Mouse (Mus musculus) urinary bladder, postnatal 25 days (tissue): ENCODE results near the gene Sgms2.

Experiments used
- DNase-seq: peaks from one replicate; pipeline ENCODE4 v3.0.0; 2022; ENCODE audit warnings: low spot score

Sgms2 gene

GRCm38 (mm10) chr3:131485388-131485787, 5.8 kb downstream of the Sgms2 start:
- DNase-seq = no peak

- DNase-seq = no peak
These were observed 7.6 kb downstream of the Sgms2 start for GRCm38 (mm10) chr3:131483650-131484049.

- no peak for DNase-seq
These were observed 9.1 kb downstream of the Sgms2 start for GRCm38 (mm10) chr3:131481976-131482712.

GRCm38 (mm10) chr3:131480659-131481058, 10.6 kb downstream of the Sgms2 start:
- DNase-seq = no peak

GRCm38 (mm10) chr3:131479415-131479814, 11.8 kb downstream of the Sgms2 start:
- no peak for DNase-seq

GRCm38 (mm10) chr3:131476002-131476401, 15.2 kb downstream of the Sgms2 start:
- DNase-seq = no peak

GRCm38 (mm10) chr3:131474526-131474925, 16.7 kb downstream of the Sgms2 start:
- no peak for DNase-seq

- DNase-seq = no peak
These were observed 17.7 kb downstream of the Sgms2 start for GRCm38 (mm10) chr3:131473496-131473895.

GRCm38 (mm10) chr3:131471836-131472235, 19.4 kb downstream of the Sgms2 start:
- DNase-seq = no peak

- DNase-seq = no peak
These were observed 19.8 kb downstream of the Sgms2 start for GRCm38 (mm10) chr3:131471435-131471834.

- no peak for DNase-seq
These were observed 20.4 kb downstream of the Sgms2 start for GRCm38 (mm10) chr3:131470837-131471236.

GRCm38 (mm10) chr3:131469636-131470035, 21.6 kb downstream of the Sgms2 start:
- DNase-seq = no peak

GRCm38 (mm10) chr3:131466371-131466770, 24.8 kb downstream of the Sgms2 start:
- DNase-seq = no peak

GRCm38 (mm10) chr3:131465536-131466260, 25.5 kb downstream of the Sgms2 start:
- DNase-seq = no peak

GRCm38 (mm10) chr3:131372996-131373395, 118.2 kb downstream of the Sgms2 start:
- no peak for DNase-seq

GRCm38 (mm10) chr3:131368678-131369077, 122.5 kb downstream of the Sgms2 start:
- DNase-seq = no peak

GRCm38 (mm10) chr3:131367452-131367851, 123.8 kb downstream of the Sgms2 start:
- DNase-seq = no peak

GRCm38 (mm10) chr3:131364632-131365446, 126.4 kb downstream of the Sgms2 start:
- DNase-seq = peak; percentile 20

GRCm38 (mm10) chr3:131364194-131364593, 127.0 kb downstream of the Sgms2 start:
- DNase-seq = no peak

GRCm38 (mm10) chr3:131363602-131364001, 127.6 kb downstream of the Sgms2 start:
- DNase-seq = no peak

- DNase-seq = no peak
These were observed 129.3 kb downstream of the Sgms2 start for GRCm38 (mm10) chr3:131361960-131362359.

- DNase-seq = no peak
These were observed 132.2 kb downstream of the Sgms2 start for GRCm38 (mm10) chr3:131359011-131359410.

GRCm38 (mm10) chr3:131358205-131358604, 133.0 kb downstream of the Sgms2 start:
- DNase-seq = no peak
